Mouse (Mus musculus) MEL (cell line): ENCODE results near the gene Adgra1. TPM values are rescaled to one million over a fixed set of nuclear protein-coding genes. Genes with fewer than 3 reads are reported as not detected.

Experiments
- DNase-seq: peaks from one replicate; pipeline ENCODE4 v3.0.0; 2011; ENCODE audit warnings: low read depth, low spot score
- H3K27ac ChIP-seq: 2 replicates; pipeline ENCODE4 v1.5.1; 2012; ENCODE audit warnings: low read depth, mild to moderate bottlenecking, control low read depth, low read length, moderate library complexity; ENCODE audit not compliant: control insufficient read depth
- H3K27me3 ChIP-seq, 2 experiments: fragments of 150-350 bp in 1 of 2; sonication (generic) in 1 of 2; 2 replicates each; pipeline ENCODE4 v1.6.1; 2012; ENCODE audit warnings: low read length in 2 of 2, mild to moderate bottlenecking in 2 of 2, improper control_type of control experiment in 1 of 2, moderate library complexity in 1 of 2; ENCODE audit not compliant: insufficient read depth in 2 of 2, control insufficient read depth in 1 of 2
- H3K36me3 ChIP-seq, 2 experiments: 2 replicates each; pipeline ENCODE4 v1.6.1; 2012 to 2014; ENCODE audit warnings: low read length in 2 of 2, improper control_type of control experiment in 1 of 2, inconsistent platforms in 1 of 2, mild to moderate bottlenecking in 1 of 2; ENCODE audit not compliant: insufficient read depth in 2 of 2, control insufficient read depth in 1 of 2
- H3K4me1 ChIP-seq, 2 experiments: fragments of 150-350 bp in 1 of 2; sonication (generic) in 1 of 2; 2 replicates each; pipeline ENCODE4 v1.6.1; 2012; ENCODE audit warnings: low read length in 2 of 2, improper control_type of control experiment in 1 of 2, mild to moderate bottlenecking in 1 of 2; ENCODE audit not compliant: insufficient read depth in 2 of 2, control insufficient read depth in 1 of 2
- H3K4me3 ChIP-seq, 2 experiments: fragments of 150-350 bp in 1 of 2; sonication (generic) in 1 of 2; 2 replicates each; pipeline ENCODE4 v1.5.1; 2012; ENCODE audit warnings: low read depth in 2 of 2, low read length in 2 of 2, mild to moderate bottlenecking in 2 of 2, moderate library complexity in 2 of 2, control low read depth in 1 of 2, improper control_type of control experiment in 1 of 2; ENCODE audit not compliant: control insufficient read depth in 1 of 2, insufficient read depth in 1 of 2
- H3K79me2 ChIP-seq: 2 replicates; pipeline ENCODE4 v1.6.1; 2012; ENCODE audit warnings: mild to moderate bottlenecking, low read length, moderate library complexity; ENCODE audit not compliant: control insufficient read depth, poor library complexity, insufficient read depth
- H3K9ac ChIP-seq: 2 replicates; pipeline ENCODE4 v1.6.1; 2012; ENCODE audit warnings: low read depth, mild to moderate bottlenecking, control low read depth, low read length, moderate library complexity; ENCODE audit not compliant: control insufficient read depth, poor library complexity, severe bottlenecking
- H3K9me3 ChIP-seq: fragments of 150-350 bp; sonication (generic); replicated peaks from 2 replicates; pipeline ENCODE4 v1.6.1; 2012; ENCODE audit warnings: mild to moderate bottlenecking, low read length, improper control_type of control experiment, moderate library complexity; ENCODE audit not compliant: insufficient read depth
- CHD2 ChIP-seq: IDR thresholded peaks from 2 replicates; pipeline ENCODE4 v1.6.1; 2011; ENCODE audit warnings: low read length, improper control_type of control experiment
- ELF1 ChIP-seq: IDR thresholded peaks from 2 replicates; pipeline ENCODE4 v1.6.1; 2014; ENCODE audit warnings: low read depth, mild to moderate bottlenecking, inconsistent platforms, low read length, improper control_type of control experiment, moderate library complexity
- ETS1 ChIP-seq: IDR thresholded peaks from 2 replicates; pipeline ENCODE4 v1.6.1; 2012; ENCODE audit warnings: low read depth, mild to moderate bottlenecking, inconsistent platforms, low read length, improper control_type of control experiment, moderate library complexity
- GABPA ChIP-seq: IDR thresholded peaks from 2 replicates; pipeline ENCODE4 v1.6.1; 2012; ENCODE audit warnings: low read depth, mild to moderate bottlenecking, inconsistent platforms, low read length, improper control_type of control experiment, moderate library complexity
- HCFC1 ChIP-seq: IDR thresholded peaks from 2 replicates; pipeline ENCODE4 v1.6.1; 2012; ENCODE audit warnings: low read depth, mild to moderate bottlenecking, inconsistent platforms, low read length, improper control_type of control experiment, moderate library complexity
- JUND ChIP-seq: IDR thresholded peaks from 2 replicates; pipeline ENCODE4 v1.6.1; 2011; ENCODE audit warnings: low read depth, mild to moderate bottlenecking, improper control_type of control experiment, low read length
- KAT2A ChIP-seq: conservative IDR thresholded peaks from 2 replicates; pipeline ENCODE4 v1.6.1; 2012; ENCODE audit warnings: low read depth, low read length, improper control_type of control experiment, inconsistent platforms
- MAFK ChIP-seq: IDR thresholded peaks from 2 replicates; pipeline ENCODE4 v1.6.1; 2011; ENCODE audit warnings: low read depth, mild to moderate bottlenecking, low read length, improper control_type of control experiment, borderline replicate concordance
- MAZ ChIP-seq: IDR thresholded peaks from 2 replicates; pipeline ENCODE4 v1.6.1; 2012; ENCODE audit warnings: low read depth, mild to moderate bottlenecking, inconsistent platforms, low read length, improper control_type of control experiment
- MYB ChIP-seq: IDR thresholded peaks from 2 replicates; pipeline ENCODE4 v1.6.1; 2011; ENCODE audit warnings: mild to moderate bottlenecking, low read depth, low read length, improper control_type of control experiment
- POLR2AphosphoS5 ChIP-seq: IDR thresholded peaks from 2 replicates; pipeline ENCODE4 v1.6.1; 2012; ENCODE audit warnings: low read depth, borderline replicate concordance, mild to moderate bottlenecking, inconsistent platforms, low read length, moderate library complexity, mixed read lengths
- RAD21 ChIP-seq: IDR thresholded peaks from 2 replicates; pipeline ENCODE4 v1.6.1; 2011; ENCODE audit warnings: mild to moderate bottlenecking, low read depth, low read length, improper control_type of control experiment
- RCOR1 ChIP-seq: IDR thresholded peaks from 2 replicates; pipeline ENCODE4 v1.6.1; 2012; ENCODE audit warnings: low read depth, mild to moderate bottlenecking, inconsistent platforms, low read length, improper control_type of control experiment
- TBP ChIP-seq: IDR thresholded peaks from 2 replicates; pipeline ENCODE4 v1.8.0; 2011; ENCODE audit warnings: low read depth, low read length, improper control_type of control experiment
- UBTF ChIP-seq: IDR thresholded peaks from 2 replicates; pipeline ENCODE4 v1.6.1; 2012; ENCODE audit warnings: low read depth, mild to moderate bottlenecking, inconsistent platforms, low read length, improper control_type of control experiment, moderate library complexity, borderline replicate concordance; ENCODE audit not compliant: insufficient read depth
- USF2 ChIP-seq, 2 experiments: IDR thresholded peaks; 2 replicates each; pipeline ENCODE4 v1.6.1; 2011 to 2012; ENCODE audit warnings: improper control_type of control experiment in 2 of 2, low read length in 2 of 2, borderline replicate concordance in 1 of 2, inconsistent platforms in 1 of 2, low read depth in 1 of 2, mild to moderate bottlenecking in 1 of 2; ENCODE audit not compliant: insufficient read depth in 1 of 2
- ZC3H11A ChIP-seq: IDR thresholded peaks from 2 replicates; pipeline ENCODE4 v1.6.1; 2012; ENCODE audit warnings: low read depth, mild to moderate bottlenecking, inconsistent platforms, low read length, improper control_type of control experiment
- ZKSCAN1 ChIP-seq: IDR thresholded peaks from 2 replicates; pipeline ENCODE4 v1.6.1; 2012; ENCODE audit warnings: low read depth, mild to moderate bottlenecking, inconsistent platforms, low read length, improper control_type of control experiment, moderate library complexity
- ZNF384 ChIP-seq: IDR thresholded peaks from 2 replicates; pipeline ENCODE4 v1.6.1; 2012; ENCODE audit warnings: low read depth, mild to moderate bottlenecking, inconsistent platforms, low read length, improper control_type of control experiment
- polyA plus RNA-seq, 2 experiments: library from polyadenylated mRNA; stranded (reverse) in 1 of 2; unstranded in 1 of 2; fragments of >175 nt in 1 of 2; fragments of >200 nt in 1 of 2; gene quantifications; 2 replicates each; pipeline versions ENCODE4 v1.2.1 to v1.2.4; 2012; ENCODE audit warnings: low replicate concordance in 2 of 2, low read depth in 1 of 2; ENCODE audit not compliant: insufficient read length in 2 of 2, insufficient read depth in 1 of 2, missing spikeins in 1 of 2
- total RNA-seq: library from RNA; depleted of rRNA; stranded (reverse); fragments of 300-350 nt; gene quantifications from 2 replicates; pipeline ENCODE4 v1.2.3, GENCODE M21; 2012

Adgra1 gene
- total and polyA plus RNA-seq, 3 experiments, result not detected

DNA sequence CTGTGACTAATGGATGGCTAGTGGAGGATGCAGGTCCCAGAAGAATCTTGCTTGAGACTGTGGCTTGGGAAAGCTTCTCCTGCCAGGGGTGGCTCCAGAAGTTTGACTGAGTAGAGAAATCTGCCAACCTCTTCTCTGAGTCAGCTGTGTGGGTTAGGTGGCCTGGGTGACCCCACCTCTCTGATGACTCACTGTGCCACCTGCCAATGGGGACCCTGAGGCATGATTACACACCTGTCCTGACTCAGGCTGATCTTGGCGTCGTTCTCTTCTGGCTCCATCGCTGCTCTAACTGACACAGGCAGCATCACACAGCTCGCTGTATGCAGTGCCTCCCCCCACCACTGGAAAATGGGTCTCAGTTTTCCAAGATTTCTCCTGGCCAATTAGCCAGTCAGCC lies 44.3 kb upstream of the Adgra1 start:
- no peak overlapping the region for H3K4me3 ChIP-seq
- no peaks in the 10 kb centered on the region for H3K9me3 ChIP-seq
- TF ChIP-seq KAT2A (no peak), CHD2 (no peak), ZNF384 (no peak), JUND (no peak), RCOR1 (no peak), TBP (no peak), MAZ (no peak), RAD21 (no peak), ZKSCAN1 (no peak)
- no peak overlapping the region for H3K27ac ChIP-seq
- no peak for DNase-seq
- no peaks in the 10 kb centered on the region for H3K4me1 ChIP-seq
- H3K27me3 ChIP-seq, result no peaks in the 10 kb centered on the region
- H3K36me3 ChIP-seq, result no peaks in the 10 kb centered on the region
- no peak overlapping the region for H3K9ac ChIP-seq
- H3K79me2 ChIP-seq, result no peaks in the 10 kb centered on the region

DNA sequence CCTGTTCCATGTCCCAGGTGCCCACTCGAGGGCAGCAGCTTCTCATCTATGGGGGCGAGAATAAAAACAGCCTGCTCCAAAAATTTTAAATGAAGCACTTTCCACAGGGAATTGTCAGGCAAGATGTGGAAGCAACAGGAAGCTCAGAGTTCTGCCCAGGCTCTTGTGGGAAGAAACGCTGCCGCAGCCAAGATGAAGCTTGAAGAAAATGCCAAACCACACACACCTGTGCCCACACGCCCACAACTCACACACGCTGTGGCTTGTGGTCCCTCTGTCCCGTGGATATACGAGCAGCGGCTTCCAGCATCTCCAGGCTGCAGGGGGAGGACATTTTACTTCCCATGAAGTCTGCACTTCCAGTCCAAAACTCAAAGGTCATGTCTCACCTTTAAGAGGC lies 42.4 kb upstream of the Adgra1 start:
- TF ChIP-seq ETS1 (no peak), POLR2AphosphoS5 (no peak), HCFC1 (no peak), ELF1 (no peak), MAFK (no peak), TBP (no peak), CHD2 (no peak), UBTF (no peak), ZC3H11A (no peak), MYB (no peak), GABPA (no peak), USF2 (IDR thresholded peaks at IDR 0.05; ENCODE audit: borderline replicate concordance in 1 of 2, insufficient read depth in 1 of 2, low read depth in 1 of 2, low read length in 2 of 2) (no peak)
- no peaks in the 10 kb centered on the region for H3K36me3 ChIP-seq
- no peak overlapping the region for H3K27ac ChIP-seq
- H3K79me2 ChIP-seq, result no peaks in the 10 kb centered on the region
- DNase-seq, result no peak
- no peak overlapping the region for H3K4me3 ChIP-seq
- H3K9me3 ChIP-seq, result no peaks in the 10 kb centered on the region
- H3K9ac ChIP-seq, result no peak overlapping the region
- no peaks in the 10 kb centered on the region for H3K4me1 ChIP-seq
- no peaks in the 10 kb centered on the region for H3K27me3 ChIP-seq
